10 mouse cellular contexts compared by ENCODE assay signal in the genomic region with DNA sequence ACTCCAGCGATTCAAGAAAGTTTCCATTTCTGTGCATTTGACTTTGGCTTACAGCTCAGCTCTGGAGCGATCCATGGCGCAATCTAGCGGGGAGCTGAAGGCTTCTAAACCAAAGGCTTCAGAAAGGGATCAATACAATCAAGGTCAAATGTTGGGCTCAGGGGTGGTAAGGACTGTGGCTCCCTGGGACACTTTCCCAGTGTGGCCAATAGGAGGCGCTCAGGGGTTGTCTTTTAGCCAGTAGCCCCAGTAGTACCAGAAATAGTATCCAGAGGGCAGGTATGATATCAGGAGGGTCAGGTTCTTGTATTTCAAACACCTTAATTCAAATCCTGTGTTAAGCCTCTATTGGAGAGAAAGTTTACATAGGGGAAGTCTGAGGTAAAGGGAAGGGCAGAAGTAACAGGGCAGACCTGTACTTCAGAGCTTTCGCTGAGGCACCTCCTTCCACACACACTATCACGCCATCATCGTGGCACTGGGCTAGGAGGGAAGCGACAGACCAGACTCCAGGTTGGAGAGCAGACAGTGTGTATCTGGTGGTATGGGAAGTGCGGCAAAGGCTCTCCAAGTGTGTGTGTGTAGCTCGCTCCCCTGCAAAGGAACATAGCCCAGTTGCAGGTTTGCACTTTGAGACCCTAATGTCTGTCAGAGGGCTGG. TPM values are rescaled to one million over a fixed set of nuclear protein-coding genes. Genes with fewer than 3 reads are reported as not detected.
DNase-seq lines count a peak whose midpoint lies in the region; ATAC-seq and TF ChIP-seq lines count a peak whose summit lies in the region.
"Had no signal": no experiment of that assay in that cellular context is flagged by ENCODE, and none has a peak within 500 bp of the region (broad histone marks: within the 10 kb centered on the region; RNA-seq: fewer than 3 reads in every experiment).

No protein-coding gene starts in this region.

- peak; percentile 84 for TF ChIP-seq CTCF in heart, adult 2 months (IDR thresholded peaks at IDR 0.05)

- TF ChIP-seq EP300 in heart, adult 2 months (IDR thresholded peaks at IDR 0.05; ENCODE audit: insufficient read depth, low read depth, low read length), result no peak

- peak; percentile 71 for ATAC-seq in inflammation-experienced regulatory T-cells, adult 6 months
- ATAC-seq in lung, embryonic 15.5 days (ENCODE audit: borderline replicate concordance, extremely low read depth, low FRiP score, low TSS enrichment), result peak; percentile 46; the same call in 1 of the 2 replicates
- no peak for ATAC-seq in hindbrain, embryonic 14.5 days (ENCODE audit: low FRiP score)

- H3K27ac ChIP-seq in heart, adult 2 months, result no peak overlapping the region
- H3K27ac ChIP-seq in heart, embryonic 10.5 days, result no peak overlapping the region; the same call in 1 of the 2 replicates
- H3K27ac ChIP-seq in lung, embryonic 15.5 days, result no peak overlapping the region
- H3K27ac ChIP-seq in hindbrain, embryonic 14.5 days, result no peak overlapping the region
- H3K27ac ChIP-seq: embryonic facial prominence, embryonic 12.5 days; midbrain, embryonic 12.5 days had no signal

- H3K9me3 ChIP-seq in heart, embryonic 10.5 days, result no peaks in the 10 kb centered on the region
- no peaks in the 10 kb centered on the region for H3K9me3 ChIP-seq in lung, embryonic 15.5 days
- H3K9me3 ChIP-seq in hindbrain, embryonic 14.5 days (ENCODE audit: control insufficient read depth, low read length), result no peaks in the 10 kb centered on the region
- H3K9me3 ChIP-seq: embryonic facial prominence, embryonic 12.5 days; midbrain, embryonic 12.5 days had no signal

- WGBS in heart, adult 2 months, result 63% methylated on average over 11 of the region's 11 CpGs
- WGBS in heart, embryonic 10.5 days, result 56% methylated on average over 11 of the region's 11 CpGs
- 52% methylated on average over 11 of the region's 11 CpGs for WGBS in lung, embryonic 15.5 days
- WGBS in hindbrain, embryonic 14.5 days, result 65% methylated on average over 11 of the region's 11 CpGs

- no peak overlapping the region for H3K4me3 ChIP-seq in heart, adult 2 months
- H3K4me3 ChIP-seq in heart, embryonic 10.5 days, result no peak overlapping the region
- H3K4me3 ChIP-seq in lung, embryonic 15.5 days, result no peak overlapping the region
- H3K4me3 ChIP-seq in hindbrain, embryonic 14.5 days (replicated peaks; ENCODE audit: low read length), result no peak overlapping the region
- H3K4me3 ChIP-seq: embryonic facial prominence, embryonic 12.5 days; midbrain, embryonic 12.5 days had no signal

- H3K79me2 ChIP-seq in heart, adult 2 months (replicated peaks; ENCODE audit: control insufficient read depth, insufficient read depth, low read length), result no peaks in the 10 kb centered on the region

- no peak for DNase-seq in heart, adult 2 months
- DNase-seq in heart, embryonic 10.5 days (ENCODE audit: low spot score), result no peak
- DNase-seq in CD4-positive helper T cell, adult 2 months (ENCODE audit: low read depth, low spot score), result peak; percentile 58
- peak; percentile 68 for DNase-seq in adrenal gland, postnatal 10 days
- peak; percentile 49 for DNase-seq in thymus, postnatal 0 days (ENCODE audit: low spot score)
- DNase-seq in hindbrain, embryonic 14.5 days (ENCODE audit: low spot score), result no peak

- TF ChIP-seq POLR2A in heart, adult 2 months (IDR thresholded peaks at IDR 0.05; ENCODE audit: insufficient read depth, low read depth, low read length), result no peak

- no peaks in the 10 kb centered on the region for H3K36me3 ChIP-seq in heart, adult 2 months (ENCODE audit: control insufficient read depth, insufficient read depth, low read length)
- no peaks in the 10 kb centered on the region for H3K36me3 ChIP-seq in heart, embryonic 10.5 days
- no peaks in the 10 kb centered on the region for H3K36me3 ChIP-seq in lung, embryonic 15.5 days
- no peaks in the 10 kb centered on the region for H3K36me3 ChIP-seq in hindbrain, embryonic 14.5 days (replicated peaks; ENCODE audit: control insufficient read depth, insufficient read depth)
- H3K36me3 ChIP-seq: embryonic facial prominence, embryonic 12.5 days; midbrain, embryonic 12.5 days had no signal

- intact Hi-C loops in heart, adult 2 months (cut with DNase I), result loop anchor here (5.0 kb wide), 2 partner anchors 54 to 269 kb away; no protein-coding TSS in a partner anchor

- H3K27me3 ChIP-seq in heart, adult 2 months (ENCODE audit: control insufficient read depth, insufficient read depth, low read length), result no peaks in the 10 kb centered on the region
- H3K27me3 ChIP-seq in heart, embryonic 10.5 days (ENCODE audit: insufficient read depth, poor library complexity, severe bottlenecking), result no peaks in the 10 kb centered on the region
- H3K27me3 ChIP-seq in lung, embryonic 15.5 days, result no peaks in the 10 kb centered on the region
- no peaks in the 10 kb centered on the region for H3K27me3 ChIP-seq in hindbrain, embryonic 14.5 days (ENCODE audit: control insufficient read depth, insufficient read depth, low read length)
- H3K27me3 ChIP-seq: embryonic facial prominence, embryonic 12.5 days; midbrain, embryonic 12.5 days had no signal

- H3K4me1 ChIP-seq in heart, adult 2 months (ENCODE audit: control insufficient read depth, insufficient read depth, low read length), result peaks cover 1% of the 10 kb centered on the region; the same call in 1 of the 2 replicates
- peaks cover 16% of the 10 kb centered on the region for H3K4me1 ChIP-seq in heart, embryonic 10.5 days
- no peaks in the 10 kb centered on the region for H3K4me1 ChIP-seq in lung, embryonic 15.5 days
- H3K4me1 ChIP-seq in hindbrain, embryonic 14.5 days (replicated peaks; ENCODE audit: control insufficient read depth, insufficient read depth, low read length), result no peaks in the 10 kb centered on the region
- H3K4me1 ChIP-seq: embryonic facial prominence, embryonic 12.5 days; midbrain, embryonic 12.5 days had no signal

- H3K9ac ChIP-seq in heart, adult 2 months (ENCODE audit: low read depth, low read length), result no peak overlapping the region
- no peak overlapping the region for H3K9ac ChIP-seq in lung, embryonic 15.5 days
- H3K9ac ChIP-seq in hindbrain, embryonic 14.5 days, result no peak overlapping the region
- H3K9ac ChIP-seq: embryonic facial prominence, embryonic 12.5 days; midbrain, embryonic 12.5 days had no signal

- H3K4me2 ChIP-seq in lung, embryonic 15.5 days, result no peak overlapping the region
- no peak overlapping the region for H3K4me2 ChIP-seq in hindbrain, embryonic 14.5 days (replicated peaks)
- H3K4me2 ChIP-seq: embryonic facial prominence, embryonic 12.5 days; midbrain, embryonic 12.5 days had no signal

RNA-seq across cellular contexts. Expression of gene Btbd16, which starts 0.6 kb away (rescaled TPM):
- not detected for total RNA-seq in heart, adult 2 months (2021)
- polyA plus RNA-seq in heart, adult 2 months (2012; rRNA removed), result 0.18 and 0.20 TPM in 2 replicates
- polyA plus RNA-seq in heart, embryonic 10.5 days (2016; fragmentation: Nextera tagmentation; extraction: Ambion mirVana), result 0.07 and 0.40 TPM in 2 replicates
- under 1 TPM in 1 of 2 experiments, not detected in 1; 0.18 TPM for total RNA-seq in adrenal gland, postnatal 10 days (2021)
- polyA plus RNA-seq in inflammation-experienced regulatory T-cells, adult 6 months (2017; shearing (Covaris generic)), result 1 to 10 TPM; 2.1 to 7.9 (median 7.2) TPM
- polyA plus RNA-seq in lung, embryonic 15.5 days (2015; fragmentation: Nextera tagmentation; extraction: Ambion mirVana), result not detected in 2 replicates
- polyA plus RNA-seq in thymus, postnatal 0 days (2015; fragmentation: Nextera tagmentation; extraction: Ambion mirVana), result 0.19 and 0.62 TPM in 2 replicates
- polyA plus RNA-seq in hindbrain, embryonic 14.5 days (2014; fragmentation: Nextera tagmentation; extraction: Ambion mirVana), result not detected in 2 replicates
- polyA plus RNA-seq: midbrain, embryonic 12.5 days had no signal

Comparison
In these comparisons a context has a peak if more than half of its experiments do, and no peak if none do; other contexts are left out.
1. DNase-seq: peak in CD4-positive helper T cell, adult 2 months (single experiment), adrenal gland, postnatal 10 days (single experiment) and thymus, postnatal 0 days (single experiment); none in heart, adult 2 months (0 of 2), heart, embryonic 10.5 days (single experiment) and hindbrain, embryonic 14.5 days (single experiment).